Mouse (Mus musculus): ENCODE data around the gene Ppp6r1. TPM values are rescaled to one million over a fixed set of nuclear protein-coding genes. Genes with fewer than 3 reads are reported as not detected.

Ppp6r1 gene
- polyA plus RNA-seq, 1 experiment from 2014 or later = 7.8 TPM

GRCm38 (mm10) chr7:4655916-4656315, 2.9 kb downstream of the Ppp6r1 start:
- WGBS = 74% methylated on average over 1 of the region's 1 CpGs
- H3K4me3 ChIP-seq = no peak overlapping the region
- peaks cover 55% of the 10 kb centered on the region for H3K4me1 ChIP-seq
- peak overlapping the region; percentile 98 for H3K4me2 ChIP-seq
- H3K27me3 ChIP-seq = no peaks in the 10 kb centered on the region
- H3K9ac ChIP-seq = peak overlapping the region; percentile 43; the same call in 1 of the 2 replicates
- peaks cover 17% of the 10 kb centered on the region for H3K36me3 ChIP-seq (ENCODE audit: poor library complexity, severe bottlenecking)
- H3K27ac ChIP-seq = no peak overlapping the region
- H3K9me3 ChIP-seq (replicated peaks) = no peaks in the 10 kb centered on the region
- no peak for ATAC-seq

GRCm38 (mm10) chr7:4655393-4655792, 3.4 kb downstream of the Ppp6r1 start:
- H3K4me3 ChIP-seq = no peak overlapping the region
- H3K9me3 ChIP-seq (replicated peaks) = no peaks in the 10 kb centered on the region
- WGBS = 89% methylated on average over 4 of the region's 4 CpGs
- H3K27me3 ChIP-seq = no peaks in the 10 kb centered on the region
- no peak overlapping the region for H3K4me2 ChIP-seq
- H3K36me3 ChIP-seq (ENCODE audit: poor library complexity, severe bottlenecking) = peaks cover 17% of the 10 kb centered on the region
- H3K4me1 ChIP-seq = peaks cover 49% of the 10 kb centered on the region
- H3K9ac ChIP-seq = no peak overlapping the region
- no peak for ATAC-seq
- H3K27ac ChIP-seq = no peak overlapping the region

GRCm38 (mm10) chr7:4654221-4654620, 4.6 kb downstream of the Ppp6r1 start:
- no peaks in the 10 kb centered on the region for H3K27me3 ChIP-seq
- WGBS = 93% methylated on average over 2 of the region's 2 CpGs
- H3K27ac ChIP-seq = no peak overlapping the region
- no peak for ATAC-seq
- H3K9me3 ChIP-seq (replicated peaks) = no peaks in the 10 kb centered on the region
- H3K4me3 ChIP-seq = no peak overlapping the region
- peaks cover 17% of the 10 kb centered on the region for H3K36me3 ChIP-seq (ENCODE audit: poor library complexity, severe bottlenecking)
- peak overlapping the region; percentile 17; the same call in 1 of the 2 replicates for H3K9ac ChIP-seq
- peaks cover 40% of the 10 kb centered on the region for H3K4me1 ChIP-seq
- no peak overlapping the region for H3K4me2 ChIP-seq

GRCm38 (mm10) chr7:4653780-4654179, 5.0 kb downstream of the Ppp6r1 start:
- H3K36me3 ChIP-seq (ENCODE audit: poor library complexity, severe bottlenecking) = peaks cover 17% of the 10 kb centered on the region
- peaks cover 40% of the 10 kb centered on the region for H3K4me1 ChIP-seq
- no peak overlapping the region for H3K27ac ChIP-seq
- H3K9ac ChIP-seq = 0 out of 2 replicates have a peak overlapping the region, but pooled peaks have one; percentile 17
- no peak overlapping the region for H3K4me2 ChIP-seq
- no peaks in the 10 kb centered on the region for H3K9me3 ChIP-seq (replicated peaks)
- no peak for ATAC-seq
- WGBS = 88% methylated on average over 7 of the region's 7 CpGs
- H3K4me3 ChIP-seq = no peak overlapping the region
- no peaks in the 10 kb centered on the region for H3K27me3 ChIP-seq

- no peaks in the 10 kb centered on the region for H3K27me3 ChIP-seq
- no peak overlapping the region for H3K9ac ChIP-seq
- peaks cover 40% of the 10 kb centered on the region for H3K4me1 ChIP-seq
- no peak overlapping the region for H3K4me3 ChIP-seq
- H3K4me2 ChIP-seq = no peak overlapping the region
- ATAC-seq = no peak
- 85% methylated on average over 5 of the region's 5 CpGs for WGBS
- peaks cover 17% of the 10 kb centered on the region for H3K36me3 ChIP-seq (ENCODE audit: poor library complexity, severe bottlenecking)
- no peak overlapping the region for H3K27ac ChIP-seq
- H3K9me3 ChIP-seq (replicated peaks) = no peaks in the 10 kb centered on the region
These were observed 5.5 kb downstream of the Ppp6r1 start for GRCm38 (mm10) chr7:4653351-4653750.

GRCm38 (mm10) chr7:4652726-4653125, 6.1 kb downstream of the Ppp6r1 start:
- no peak overlapping the region for H3K4me3 ChIP-seq
- no peak for ATAC-seq
- H3K9ac ChIP-seq = no peak overlapping the region
- no peaks in the 10 kb centered on the region for H3K9me3 ChIP-seq (replicated peaks)
- no peak overlapping the region for H3K27ac ChIP-seq
- H3K4me1 ChIP-seq = peaks cover 36% of the 10 kb centered on the region
- H3K36me3 ChIP-seq (ENCODE audit: poor library complexity, severe bottlenecking) = peaks cover 17% of the 10 kb centered on the region
- H3K4me2 ChIP-seq = no peak overlapping the region
- no peaks in the 10 kb centered on the region for H3K27me3 ChIP-seq
- 96% methylated on average over 5 of the region's 5 CpGs for WGBS

GRCm38 (mm10) chr7:4651581-4651980, 7.2 kb downstream of the Ppp6r1 start:
- Histone ChIP-seq H3K36me3 (ENCODE audit: poor library complexity, severe bottlenecking) (peaks cover 22% of the 10 kb centered on the region), H3K4me3 (no peak overlapping the region), H3K4me2 (no peak overlapping the region), H3K9me3 (replicated peaks) (no peaks in the 10 kb centered on the region), H3K4me1 (peaks cover 24% of the 10 kb centered on the region), H3K27me3 (no peaks in the 10 kb centered on the region), H3K27ac (no peak overlapping the region), H3K9ac (no peak overlapping the region)
- WGBS = 91% methylated on average over 8 of the region's 8 CpGs
- ATAC-seq = no peak

- no peak for ATAC-seq
- Histone ChIP-seq H3K4me1 (0 out of 2 replicates have a peak, but pooled peaks cover 3% of the 10 kb centered on the region), H3K4me3 (no peak overlapping the region), H3K27me3 (no peaks in the 10 kb centered on the region), H3K36me3 (ENCODE audit: poor library complexity, severe bottlenecking) (peaks cover 57% of the 10 kb centered on the region), H3K9me3 (replicated peaks) (no peaks in the 10 kb centered on the region), H3K27ac (no peak overlapping the region), H3K4me2 (no peak overlapping the region), H3K9ac (no peak overlapping the region)
- WGBS = 90% methylated on average over 2 of the region's 2 CpGs
These were observed 10.8 kb downstream of the Ppp6r1 start for GRCm38 (mm10) chr7:4647992-4648391.

- Histone ChIP-seq H3K4me3 (no peak overlapping the region), H3K4me2 (no peak overlapping the region), H3K9me3 (replicated peaks) (no peaks in the 10 kb centered on the region), H3K36me3 (ENCODE audit: poor library complexity, severe bottlenecking) (peaks cover 58% of the 10 kb centered on the region), H3K9ac (no peak overlapping the region), H3K4me1 (no peaks in the 10 kb centered on the region), H3K27me3 (no peaks in the 10 kb centered on the region), H3K27ac (no peak overlapping the region)
- 78% methylated on average over 6 of the region's 6 CpGs for WGBS
- ATAC-seq = no peak
These were observed 11.5 kb downstream of the Ppp6r1 start for GRCm38 (mm10) chr7:4647291-4647690.

- H3K27me3 ChIP-seq = no peaks in the 10 kb centered on the region
- no peak overlapping the region for H3K4me3 ChIP-seq
- H3K27ac ChIP-seq = no peak overlapping the region
- WGBS = 92% methylated on average over 3 of the region's 3 CpGs
- H3K4me2 ChIP-seq = no peak overlapping the region
- H3K36me3 ChIP-seq (ENCODE audit: poor library complexity, severe bottlenecking) = peaks cover 60% of the 10 kb centered on the region
- no peaks in the 10 kb centered on the region for H3K9me3 ChIP-seq (replicated peaks)
- no peak overlapping the region; the same call in 1 of the 2 replicates for H3K9ac ChIP-seq
- no peaks in the 10 kb centered on the region for H3K4me1 ChIP-seq
- no peak for ATAC-seq
These were observed 12.0 kb downstream of the Ppp6r1 start for GRCm38 (mm10) chr7:4646806-4647205.

- Histone ChIP-seq H3K4me3 (no peak overlapping the region), H3K27me3 (no peaks in the 10 kb centered on the region), H3K4me2 (no peak overlapping the region), H3K9me3 (replicated peaks) (no peaks in the 10 kb centered on the region), H3K4me1 (no peaks in the 10 kb centered on the region), H3K36me3 (ENCODE audit: poor library complexity, severe bottlenecking) (peaks cover 88% of the 10 kb centered on the region), H3K9ac (no peak overlapping the region), H3K27ac (no peak overlapping the region)
- 92% methylated on average over 6 of the region's 6 CpGs for WGBS
- no peak for ATAC-seq
These were observed 15.6 kb downstream of the Ppp6r1 start for GRCm38 (mm10) chr7:4643225-4643624.

GRCm38 (mm10) chr7:4641956-4642355, 16.9 kb downstream of the Ppp6r1 start:
- H3K36me3 ChIP-seq (ENCODE audit: poor library complexity, severe bottlenecking) = peaks cover 97% of the 10 kb centered on the region

GRCm38 (mm10) chr7:4641155-4641554, 17.7 kb downstream of the Ppp6r1 start:
- no peaks in the 10 kb centered on the region for H3K4me1 ChIP-seq
- H3K4me3 ChIP-seq = no peak overlapping the region
- H3K27me3 ChIP-seq = no peaks in the 10 kb centered on the region
- WGBS = 81% methylated on average over 11 of the region's 11 CpGs
- no peak overlapping the region for H3K4me2 ChIP-seq
- H3K36me3 ChIP-seq (ENCODE audit: poor library complexity, severe bottlenecking) = peaks cover 97% of the 10 kb centered on the region
- no peak overlapping the region for H3K27ac ChIP-seq
- ATAC-seq = no peak
- H3K9me3 ChIP-seq (replicated peaks) = no peaks in the 10 kb centered on the region
- H3K9ac ChIP-seq = no peak overlapping the region

More at GRCm38 (mm10) chr7:4641956-4642355, 16.9 kb downstream of the Ppp6r1 start:
- no peak overlapping the region for H3K4me2 ChIP-seq
- WGBS = 92% methylated on average over 7 of the region's 7 CpGs
- H3K9me3 ChIP-seq (replicated peaks) = no peaks in the 10 kb centered on the region
- H3K27me3 ChIP-seq = no peaks in the 10 kb centered on the region
- H3K27ac ChIP-seq = no peak overlapping the region
- H3K4me1 ChIP-seq = no peaks in the 10 kb centered on the region
- H3K9ac ChIP-seq = no peak overlapping the region
- no peak overlapping the region for H3K4me3 ChIP-seq
- no peak for ATAC-seq

Measured in forebrain, embryonic 13.5 days (tissue).